Mouse (Mus musculus) kidney, embryonic 15.5 days (tissue): Measurements from ENCODE around the gene Bcl10. TPM values are rescaled to one million over a fixed set of nuclear protein-coding genes. Genes with fewer than 3 reads are reported as not detected.
"Not testable (repeated sequence)": the region's sequence is repeated elsewhere in the genome, so short reads cannot be mapped to it uniquely, and the experiment has no call there.

Experiments used
- ATAC-seq: fragments of 200-750 bp; cut with Nextera tagmentation; replicated peaks from 2 replicates; pipeline ENCODE4 v1.8.0; 2017; ENCODE audit warnings: moderate TSS enrichment; ENCODE audit not compliant: low FRiP score
- H3K27ac ChIP-seq: fragments of 300-500 bp; sonication (generic); 2 replicates; pipeline ENCODE4 v1.5.1; 2015; ENCODE audit warnings: mild to moderate bottlenecking, inconsistent platforms
- H3K27me3 ChIP-seq: fragments of 300-500 bp; sonication (generic); 2 replicates; pipeline ENCODE4 v1.6.1; 2015; ENCODE audit warnings: inconsistent platforms
- H3K36me3 ChIP-seq: fragments of 300-500 bp; sonication (generic); 2 replicates; pipeline ENCODE4 v1.6.1; 2015; ENCODE audit warnings: inconsistent platforms
- H3K4me1 ChIP-seq: fragments of 300-500 bp; sonication (generic); 2 replicates; pipeline ENCODE4 v1.6.1; 2015; ENCODE audit warnings: inconsistent platforms
- H3K4me2 ChIP-seq: fragments of 300-500 bp; sonication (generic); 2 replicates; pipeline ENCODE4 v1.6.1; 2015; ENCODE audit warnings: moderate library complexity, mild to moderate bottlenecking, inconsistent platforms
- H3K4me3 ChIP-seq: fragments of 300-500 bp; sonication (generic); replicated peaks from 2 replicates; pipeline ENCODE4 v1.5.1; 2015; ENCODE audit warnings: mild to moderate bottlenecking, inconsistent platforms
- H3K9ac ChIP-seq: fragments of 300-500 bp; sonication (generic); 2 replicates; pipeline ENCODE4 v1.6.1; 2015; ENCODE audit warnings: mild to moderate bottlenecking, inconsistent platforms
- H3K9me3 ChIP-seq: fragments of 300-500 bp; sonication (generic); replicated peaks from 2 replicates; pipeline ENCODE4 v1.6.1; 2016; ENCODE audit warnings: inconsistent platforms
- WGBS: fragments of 180-500 bp; shearing (Covaris S2); methylation state at CpG from one replicate; pipeline ENCODE4 v1.1.7; 2015; ENCODE audit warnings: mixed read lengths; 5-methylcytosine and 5-hydroxymethylcytosine counted together
- polyA plus RNA-seq: library from polyadenylated mRNA; unstranded; fragments of >200 nt; fragmentation: Nextera tagmentation; extraction: Ambion mirVana; gene quantifications from 2 replicates; pipeline ENCODE4 v1.2.1, GENCODE M21; 2015

Gene Bcl10
- 52.2 and 53.5 TPM in 2 replicates for polyA plus RNA-seq

DNA sequence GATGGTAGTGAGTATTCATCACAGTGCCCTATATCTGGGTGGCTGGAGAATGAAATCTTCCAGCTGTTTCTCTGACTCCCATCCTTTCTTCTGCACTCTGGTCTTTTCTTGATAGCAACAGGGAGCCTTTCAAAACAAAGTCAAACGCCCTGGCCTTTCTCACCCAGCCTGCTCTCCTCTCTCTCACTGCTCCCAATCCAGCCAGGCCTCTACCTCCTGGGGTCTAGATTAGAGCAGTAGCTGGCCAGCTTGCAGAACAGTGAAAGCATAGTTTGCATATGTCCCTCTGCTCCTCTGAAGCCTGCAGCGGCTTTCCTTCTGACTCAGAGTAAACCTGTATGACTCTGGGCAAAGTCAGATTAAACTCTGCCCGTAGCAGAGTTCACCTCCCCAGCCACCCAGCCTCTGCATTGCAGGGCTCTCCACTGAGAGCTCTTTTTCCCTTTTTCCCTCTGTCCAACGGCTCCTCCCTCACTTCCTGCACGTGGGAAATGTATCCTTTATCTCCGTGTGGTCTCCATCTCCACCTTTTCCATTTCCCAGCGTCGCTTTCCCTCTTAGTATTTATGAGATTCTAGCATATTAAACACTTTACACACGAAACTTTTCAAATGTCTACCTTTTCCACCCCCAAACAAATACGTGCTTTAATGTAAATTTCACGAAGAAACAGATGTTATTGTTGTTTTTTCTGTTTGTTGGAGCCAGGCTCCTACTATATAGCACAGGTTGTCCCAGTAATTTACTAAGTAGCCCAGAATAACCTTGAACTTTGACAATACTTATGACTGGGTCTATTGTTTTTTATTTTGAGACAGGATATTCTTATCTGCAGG is at the start of gene Bcl10:
Gene Bcl10 (plus strand): TSS at position 786 of the 836 bp plus-strand sequence.
- H3K4me2 ChIP-seq = peak within 1 kb of the TSS; percentile 67
- 0 out of 2 replicates have a peak, but pooled peaks cover 2% of the 10 kb centered on the region for H3K9me3 ChIP-seq
- 38% methylated on average over 11 of the region's 11 CpGs for WGBS
- H3K4me1 ChIP-seq = peaks cover 18% of the 10 kb centered on the region
- no peaks in the 10 kb centered on the region for H3K27me3 ChIP-seq
- H3K9ac ChIP-seq = peak within 1 kb of the TSS; percentile 32; the same call in 1 of the 2 replicates
- no peaks in the 10 kb centered on the region for H3K36me3 ChIP-seq
- H3K27ac ChIP-seq = peak within 1 kb of the TSS; percentile 90
- H3K4me3 ChIP-seq = peak within 1 kb of the TSS; percentile 94
- ATAC-seq = no peak

DNA sequence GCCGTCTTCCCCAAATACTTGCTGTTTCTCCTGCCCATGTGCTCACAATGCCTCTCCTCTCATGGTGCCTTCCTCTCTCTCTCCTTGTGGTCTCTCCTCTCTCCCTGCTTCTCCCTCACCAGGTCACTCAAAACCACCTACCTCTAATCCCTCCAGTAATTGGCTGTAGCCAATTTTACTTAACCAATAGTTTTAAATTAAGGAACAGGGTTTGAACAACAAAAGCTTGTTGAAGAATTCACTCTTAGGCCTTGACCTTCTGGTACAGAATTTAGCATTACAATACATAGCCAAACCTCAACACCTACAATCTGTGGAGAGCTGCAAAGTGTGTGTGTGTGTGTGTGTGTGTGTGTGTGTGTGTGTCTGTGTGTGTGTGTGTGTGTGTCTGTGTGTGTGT is 49.3 kb upstream of the Bcl10 start:
- 90% methylated on average over 1 of the region's 1 CpGs for WGBS

DNA sequence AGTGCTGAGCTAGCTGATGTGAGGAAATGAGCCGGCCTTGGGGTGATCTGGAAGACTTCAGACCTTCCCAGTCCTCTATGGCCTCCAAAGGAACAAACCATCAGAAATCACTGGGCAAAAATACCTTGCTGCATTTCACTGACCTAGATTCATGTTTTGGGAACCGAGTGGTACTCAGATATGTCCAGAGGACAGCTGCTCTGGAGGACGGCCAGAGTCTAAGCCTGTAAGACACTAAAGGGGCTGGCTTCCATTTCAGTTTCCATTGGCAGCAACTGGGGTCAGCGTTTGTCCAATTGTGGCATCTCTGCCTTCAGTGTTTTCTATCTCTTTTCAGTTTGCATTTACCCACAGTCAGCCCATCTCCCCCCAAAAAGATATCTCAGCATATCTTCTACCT is 48.5 kb upstream of the Bcl10 start:
- H3K9me3 ChIP-seq = no peaks in the 10 kb centered on the region
- WGBS = 85% methylated on average over 4 of the region's 4 CpGs
- ATAC-seq = no peak

More for the DNA sequence above, 49.3 kb upstream of the Bcl10 start:
- Histone ChIP-seq H3K9ac (no peak overlapping the region), H3K27me3 (no peaks in the 10 kb centered on the region), H3K36me3 (no peaks in the 10 kb centered on the region), H3K9me3 (no peaks in the 10 kb centered on the region), H3K4me2 (no peak overlapping the region), H3K4me1 (no peaks in the 10 kb centered on the region), H3K4me3 (no peak overlapping the region), H3K27ac (no peak overlapping the region)
- no peak for ATAC-seq

DNA sequence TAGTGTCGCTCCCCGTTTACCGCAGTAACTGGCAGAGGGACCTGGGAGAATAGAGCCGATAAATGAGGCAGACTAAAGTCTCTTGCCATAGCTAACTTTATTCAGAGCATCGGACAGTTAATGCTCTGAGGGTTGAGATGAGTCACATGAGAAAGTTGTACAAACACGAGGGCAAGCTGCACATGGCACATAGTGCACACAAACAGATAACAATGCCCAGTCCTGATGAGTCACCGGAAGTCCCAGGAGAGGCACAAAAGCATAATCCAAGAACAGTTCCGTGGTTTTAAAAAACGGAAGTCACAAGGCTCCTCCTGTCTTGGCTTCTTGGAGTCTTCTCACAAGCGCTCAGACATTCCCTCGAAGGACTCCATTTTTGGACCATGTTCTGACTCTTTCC is 46.5 kb upstream of the Bcl10 start:
- H3K27ac ChIP-seq = no peak overlapping the region
- H3K9ac ChIP-seq = no peak overlapping the region
- no peak for ATAC-seq
- no peak overlapping the region for H3K4me2 ChIP-seq
- H3K36me3 ChIP-seq = no peaks in the 10 kb centered on the region
- no peaks in the 10 kb centered on the region for H3K4me1 ChIP-seq
- no peak overlapping the region for H3K4me3 ChIP-seq
- H3K9me3 ChIP-seq = no peaks in the 10 kb centered on the region
- no peaks in the 10 kb centered on the region for H3K27me3 ChIP-seq
- 82% methylated on average over 11 of the region's 11 CpGs for whole genome bisulfite sequencing

More for the DNA sequence above, 48.5 kb upstream of the Bcl10 start:
- no peak overlapping the region for H3K4me3 ChIP-seq
- no peaks in the 10 kb centered on the region for H3K36me3 ChIP-seq
- no peaks in the 10 kb centered on the region for H3K4me1 ChIP-seq
- H3K27ac ChIP-seq = no peak overlapping the region
- no peak overlapping the region for H3K9ac ChIP-seq
- no peaks in the 10 kb centered on the region for H3K27me3 ChIP-seq
- no peak overlapping the region for H3K4me2 ChIP-seq

DNA sequence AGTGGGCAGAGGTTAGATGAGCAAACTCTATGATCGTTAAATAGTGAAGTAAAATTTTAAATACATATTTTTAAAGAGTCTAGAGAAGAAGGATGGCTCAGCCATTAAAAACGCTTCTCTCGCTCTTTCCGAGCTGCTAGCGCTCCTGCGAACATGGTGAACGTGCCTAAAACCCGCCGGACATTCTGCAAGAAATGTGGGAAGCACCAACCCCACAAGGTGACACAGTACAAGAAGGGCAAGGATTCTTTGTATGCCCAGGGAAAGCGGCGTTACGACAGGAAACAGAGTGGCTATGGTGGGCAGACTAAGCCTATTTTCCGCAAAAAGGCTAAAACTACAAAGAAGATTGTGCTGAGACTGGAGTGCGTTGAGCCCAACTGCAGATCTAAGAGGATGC is 43.7 kb upstream of the Bcl10 start:
- not testable (repeated sequence) for H3K4me1 ChIP-seq, ATAC-seq
- WGBS = 95% methylated on average over 14 of the region's 14 CpGs

DNA sequence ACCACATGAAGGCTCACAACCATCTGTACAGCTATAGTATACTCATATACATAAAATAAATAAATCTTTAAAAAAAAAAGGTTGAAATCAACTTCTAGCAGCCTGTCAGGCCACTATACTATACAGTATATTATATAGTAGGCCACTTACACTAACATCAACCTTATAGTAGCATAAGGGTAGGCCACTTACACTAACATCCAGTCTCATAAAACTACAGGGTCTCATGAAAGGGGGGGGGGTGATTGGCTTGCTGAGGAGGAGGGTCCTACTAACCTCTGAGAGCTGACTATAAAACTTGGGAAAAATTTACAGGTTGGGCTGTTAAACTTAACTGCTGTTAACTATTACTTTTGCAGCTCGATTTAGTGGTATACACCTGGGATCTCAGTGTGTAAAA is 42.3 kb upstream of the Bcl10 start:
- Histone ChIP-seq H3K4me2 (no peak overlapping the region), H3K36me3 (no peaks in the 10 kb centered on the region), H3K9ac (no peak overlapping the region), H3K9me3 (no peaks in the 10 kb centered on the region), H3K27ac (no peak overlapping the region), H3K27me3 (no peaks in the 10 kb centered on the region), H3K4me3 (no peak overlapping the region), H3K4me1 (peaks cover 5% of the 10 kb centered on the region; the same call in 1 of the 2 replicates)
- 67% methylated on average over 1 of the region's 1 CpGs for WGBS
- no peak for ATAC-seq

More for the DNA sequence above, 43.7 kb upstream of the Bcl10 start:
- not testable (repeated sequence) for H3K36me3 ChIP-seq, H3K27me3 ChIP-seq, H3K27ac ChIP-seq, H3K9ac ChIP-seq, H3K4me3 ChIP-seq, H3K9me3 ChIP-seq, H3K4me2 ChIP-seq

DNA sequence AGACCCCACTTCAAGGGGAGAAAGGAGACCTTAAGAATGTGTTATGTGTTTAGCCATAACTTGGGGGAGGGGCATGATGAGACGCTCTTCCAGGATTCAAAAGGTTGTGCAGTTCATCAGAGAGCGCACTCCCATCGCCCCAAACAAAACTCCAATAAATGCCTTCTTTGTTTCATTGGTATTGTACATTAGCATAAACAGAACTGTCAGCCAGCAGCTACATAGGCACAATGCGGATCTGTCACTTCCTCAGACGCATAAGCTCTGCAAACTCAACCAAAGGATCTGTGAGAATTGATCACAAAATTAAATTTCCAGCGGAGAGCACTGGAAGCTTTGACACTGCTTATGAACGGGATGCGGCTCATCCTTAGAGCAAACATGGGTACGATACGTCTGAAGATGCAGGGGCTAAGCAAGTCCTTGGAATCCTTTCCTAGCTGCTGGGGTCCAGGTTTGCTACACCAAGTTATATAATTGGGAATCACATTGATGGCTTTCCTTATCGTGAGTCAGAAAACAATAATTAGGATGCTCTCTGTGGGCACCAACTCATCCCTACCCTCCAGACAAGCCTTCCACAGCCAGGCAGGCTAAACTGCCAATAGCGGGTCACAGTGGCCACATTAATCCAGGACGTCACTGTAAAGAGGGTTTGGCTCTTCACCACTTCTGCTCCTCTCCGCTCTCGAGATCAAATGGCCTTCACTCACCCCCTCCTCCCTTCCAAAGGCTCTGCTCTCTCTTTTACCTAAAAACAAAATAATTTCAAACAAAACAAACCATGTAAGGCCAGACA is 40.3 kb upstream of the Bcl10 start:
- Histone ChIP-seq H3K4me2 (no peak overlapping the region), H3K4me3 (no peak overlapping the region), H3K27me3 (no peaks in the 10 kb centered on the region), H3K27ac (no peak overlapping the region), H3K9me3 (no peaks in the 10 kb centered on the region), H3K9ac (no peak overlapping the region), H3K4me1 (peaks cover 16% of the 10 kb centered on the region), H3K36me3 (no peaks in the 10 kb centered on the region)
- ATAC-seq = no peak
- 86% methylated on average over 15 of the region's 15 CpGs for WGBS

DNA sequence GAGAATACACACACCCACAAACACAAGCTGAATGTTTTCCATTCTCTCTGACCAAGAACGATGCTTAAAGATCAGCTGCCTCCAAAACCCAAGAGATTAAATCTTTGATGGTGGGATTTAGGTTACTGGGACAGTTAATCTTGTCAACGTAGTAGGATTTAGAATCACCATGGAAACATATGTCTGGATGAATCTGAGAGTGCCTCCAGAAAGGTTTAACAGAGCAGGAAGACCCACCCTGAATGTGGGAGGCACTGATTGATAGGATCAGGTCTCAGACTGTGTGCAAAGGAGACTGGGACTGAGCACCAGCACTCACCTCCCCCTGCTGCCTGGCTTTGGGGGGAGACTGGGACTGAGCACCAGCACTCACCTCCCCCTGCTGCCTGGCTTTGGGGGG is 39.4 kb upstream of the Bcl10 start:
- Histone ChIP-seq H3K36me3 (no peaks in the 10 kb centered on the region), H3K9me3 (no peaks in the 10 kb centered on the region), H3K4me1 (peaks cover 16% of the 10 kb centered on the region), H3K9ac (no peak overlapping the region), H3K27ac (no peak overlapping the region), H3K4me3 (no peak overlapping the region), H3K27me3 (no peaks in the 10 kb centered on the region), H3K4me2 (no peak overlapping the region)
- no peak for ATAC-seq
- 34% methylated on average over 2 of the region's 2 CpGs for WGBS

DNA sequence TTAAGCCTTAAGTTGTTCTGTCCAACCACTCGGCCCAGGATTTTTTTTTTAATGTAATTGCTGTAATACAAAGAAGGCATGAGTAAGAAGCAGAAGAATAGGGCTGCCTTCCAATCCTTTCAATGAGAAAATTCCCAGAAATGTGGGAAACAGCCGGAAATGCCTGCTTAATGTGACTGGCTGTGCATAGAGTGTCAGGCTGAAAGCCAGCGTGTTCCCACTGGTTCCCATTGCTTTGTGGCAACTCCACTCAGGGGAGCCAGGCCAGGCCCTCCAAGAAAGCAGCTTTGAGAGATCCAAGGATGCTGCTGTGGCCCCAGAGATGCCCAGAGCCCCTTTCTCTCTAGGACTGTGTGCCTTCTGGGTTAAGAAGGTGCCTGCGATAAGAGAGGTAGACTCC is 37.2 kb upstream of the Bcl10 start:
- H3K4me1 ChIP-seq = peaks cover 16% of the 10 kb centered on the region

DNA sequence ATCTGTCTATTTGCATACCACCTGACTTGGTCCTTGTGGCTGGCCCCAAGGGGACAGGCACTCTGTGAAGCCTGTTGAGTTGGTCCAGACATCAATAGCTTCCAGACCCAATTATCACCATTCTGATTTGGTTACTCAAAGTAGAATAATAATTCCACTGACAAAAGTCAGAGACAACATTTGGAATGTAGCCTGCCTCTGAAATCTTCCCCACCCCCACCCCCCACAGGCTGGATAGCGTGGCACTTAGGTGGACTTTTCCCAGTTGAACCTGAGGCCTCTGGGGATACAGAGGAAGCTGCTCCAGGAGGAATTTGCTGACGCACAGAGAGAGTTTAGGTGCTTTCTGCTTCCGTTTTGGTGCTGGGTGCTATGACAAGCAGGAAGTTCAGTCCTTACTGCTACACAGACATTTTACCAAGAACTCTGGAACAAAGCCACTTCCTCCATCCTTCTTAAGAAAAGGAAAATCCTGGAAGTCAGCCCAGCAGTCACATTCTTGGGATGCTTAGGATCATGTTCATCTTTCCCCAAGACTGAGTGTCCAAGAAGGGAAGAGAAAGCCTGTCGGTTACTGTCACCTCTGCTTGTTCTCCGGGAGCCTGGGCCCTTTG is 36.6 kb upstream of the Bcl10 start:
- no peaks in the 10 kb centered on the region for H3K9me3 ChIP-seq
- no peaks in the 10 kb centered on the region for H3K27me3 ChIP-seq
- H3K27ac ChIP-seq = peak overlapping the region; percentile 76
- H3K4me1 ChIP-seq = peaks cover 16% of the 10 kb centered on the region
- 41% methylated on average over 5 of the region's 5 CpGs for WGBS
- no peak overlapping the region for H3K9ac ChIP-seq
- no peak overlapping the region for H3K4me2 ChIP-seq
- ATAC-seq = peak; percentile 52; the same call in 1 of the 2 replicates
- H3K4me3 ChIP-seq = no peak overlapping the region
- H3K36me3 ChIP-seq = 0 out of 2 replicates have a peak, but pooled peaks cover 4% of the 10 kb centered on the region

More for the DNA sequence above, 37.2 kb upstream of the Bcl10 start:
- H3K36me3 ChIP-seq = no peaks in the 10 kb centered on the region
- no peaks in the 10 kb centered on the region for H3K27me3 ChIP-seq
- H3K9ac ChIP-seq = no peak overlapping the region
- ATAC-seq = no peak
- H3K9me3 ChIP-seq = no peaks in the 10 kb centered on the region
- no peak overlapping the region for H3K4me2 ChIP-seq
- H3K27ac ChIP-seq = peak overlapping the region; percentile 76
- WGBS = 79% methylated on average over 4 of the region's 4 CpGs
- H3K4me3 ChIP-seq = no peak overlapping the region

DNA sequence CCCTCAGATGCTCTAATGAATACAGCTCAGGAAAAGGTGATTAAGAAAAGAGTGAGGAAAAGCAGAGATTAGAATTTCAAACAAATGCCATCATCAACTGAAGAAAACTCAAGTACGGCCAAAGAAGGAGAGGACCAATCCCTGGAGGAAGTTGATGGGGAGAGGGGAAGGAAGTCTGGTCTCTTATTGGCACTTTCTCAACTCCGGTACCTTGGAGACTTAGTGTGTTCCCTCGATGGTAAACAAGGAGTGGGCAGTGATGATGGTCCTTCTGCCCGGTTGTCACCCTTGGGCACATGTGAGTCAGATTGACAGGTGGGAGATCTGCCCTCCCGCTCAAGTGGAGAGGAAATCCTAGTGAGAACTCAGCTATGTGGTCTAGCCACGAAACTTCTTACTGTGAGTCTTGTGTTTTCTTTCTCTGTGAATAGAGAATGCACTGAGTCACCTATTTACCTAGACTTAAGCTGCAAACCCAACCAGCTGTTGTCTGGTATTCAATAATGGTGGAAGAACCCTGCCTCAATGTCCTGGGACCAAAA is 35.1 kb upstream of the Bcl10 start:
- 76% methylated on average over 6 of the region's 6 CpGs for WGBS
- no peak overlapping the region for H3K9ac ChIP-seq

More for the DNA sequence above, 35.1 kb upstream of the Bcl10 start:
- no peak overlapping the region for H3K27ac ChIP-seq
- no peak overlapping the region for H3K4me2 ChIP-seq
- no peaks in the 10 kb centered on the region for H3K27me3 ChIP-seq
- H3K4me1 ChIP-seq = peaks cover 16% of the 10 kb centered on the region
- peaks cover 11% of the 10 kb centered on the region; the same call in 1 of the 2 replicates for H3K36me3 ChIP-seq
- no peaks in the 10 kb centered on the region for H3K9me3 ChIP-seq
- no peak overlapping the region for H3K4me3 ChIP-seq
- ATAC-seq = no peak
